Mouse (Mus musculus): ENCODE data around the gene Cers1. TPM values are rescaled to one million over a fixed set of nuclear protein-coding genes. Genes with fewer than 3 reads are reported as not detected.

The Cers1 gene
- total and polyA plus RNA-seq, 3 experiments, result 5.0 to 7.7 TPM; not detected in 1

DNA sequence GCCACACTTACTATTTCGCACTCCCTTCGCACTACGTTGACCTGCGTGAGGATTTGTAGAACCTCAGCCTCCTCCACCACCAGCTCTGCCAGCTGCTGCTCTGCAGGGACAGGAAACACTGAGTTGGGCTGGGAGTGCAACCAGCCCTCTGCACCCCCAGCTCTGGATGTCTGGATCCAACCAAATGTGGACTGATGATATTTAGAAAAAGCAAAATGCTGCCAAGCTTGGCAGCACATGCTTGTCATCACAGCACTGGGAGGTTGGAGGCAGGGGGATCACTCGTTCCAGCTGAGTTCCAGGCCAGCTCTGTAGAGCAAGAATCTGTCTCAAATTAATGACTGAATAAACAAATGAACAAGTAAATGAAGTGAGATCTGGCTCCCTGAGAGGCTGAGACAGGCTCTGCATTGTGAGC, 21.6 kb upstream of the Cers1 start:
- Histone ChIP-seq H3K9ac (ENCODE audit: control insufficient read depth, low read depth, low read length, poor library complexity, severe bottlenecking) (no peak overlapping the region), H3K27me3 (ENCODE audit: control insufficient read depth in 1 of 2, insufficient read depth in 2 of 2, low read length in 2 of 2) (no peaks in the 10 kb centered on the region), H3K4me3 (ENCODE audit: control insufficient read depth in 1 of 2, insufficient read depth in 1 of 2, low read depth in 2 of 2, low read length in 2 of 2) (no peak overlapping the region), H3K36me3 (ENCODE audit: control insufficient read depth in 1 of 2, insufficient read depth in 2 of 2, low read length in 2 of 2) (peaks cover 0 to 3% of the 10 kb centered on the region in 2 experiments; a peak in 2 of 4 replicates), H3K79me2 (ENCODE audit: control insufficient read depth, insufficient read depth, low read length, poor library complexity) (no peaks in the 10 kb centered on the region), H3K27ac (ENCODE audit: control insufficient read depth, low read depth, low read length) (no peak overlapping the region), H3K4me1 (ENCODE audit: control insufficient read depth in 1 of 2, insufficient read depth in 2 of 2, low read length in 2 of 2) (no peaks in the 10 kb centered on the region), H3K9me3 (replicated peaks; ENCODE audit: insufficient read depth, low read length) (no peaks in the 10 kb centered on the region)
- no peak for DNase-seq (ENCODE audit: low read depth, low spot score)
- TF ChIP-seq HCFC1 (IDR thresholded peaks at IDR 0.05; ENCODE audit: low read depth, low read length) (no peak), POLR2AphosphoS5 (IDR thresholded peaks at IDR 0.05; ENCODE audit: borderline replicate concordance, low read depth, low read length) (no peak), ZC3H11A (IDR thresholded peaks at IDR 0.05; ENCODE audit: low read depth, low read length) (no peak), ZNF384 (IDR thresholded peaks at IDR 0.05; ENCODE audit: low read depth, low read length) (no peak), GABPA (IDR thresholded peaks at IDR 0.05; ENCODE audit: low read depth, low read length) (no peak), E2F4 (IDR thresholded peaks at IDR 0.05; ENCODE audit: borderline replicate concordance, low read depth, low read length) (no peak), GATA1 (IDR thresholded peaks at IDR 0.05; ENCODE audit: low read depth, low read length) (no peak), TCF12 (IDR thresholded peaks at IDR 0.05; ENCODE audit: low read depth, low read length) (no peak), ETS1 (IDR thresholded peaks at IDR 0.05; ENCODE audit: low read depth, low read length) (no peak), ELF1 (IDR thresholded peaks at IDR 0.05; ENCODE audit: low read depth, low read length) (no peak), ZKSCAN1 (IDR thresholded peaks at IDR 0.05; ENCODE audit: low read depth, low read length) (no peak), SIN3A (IDR thresholded peaks at IDR 0.05; ENCODE audit: low read length) (no peak), SMC3 (IDR thresholded peaks at IDR 0.05; ENCODE audit: low read depth, low read length) (no peak), RCOR1 (IDR thresholded peaks at IDR 0.05; ENCODE audit: low read depth, low read length) (no peak), TAL1 (IDR thresholded peaks at IDR 0.05; ENCODE audit: low read length) (no peak), CHD2 (IDR thresholded peaks at IDR 0.05; ENCODE audit: low read length) (no peak)

DNA sequence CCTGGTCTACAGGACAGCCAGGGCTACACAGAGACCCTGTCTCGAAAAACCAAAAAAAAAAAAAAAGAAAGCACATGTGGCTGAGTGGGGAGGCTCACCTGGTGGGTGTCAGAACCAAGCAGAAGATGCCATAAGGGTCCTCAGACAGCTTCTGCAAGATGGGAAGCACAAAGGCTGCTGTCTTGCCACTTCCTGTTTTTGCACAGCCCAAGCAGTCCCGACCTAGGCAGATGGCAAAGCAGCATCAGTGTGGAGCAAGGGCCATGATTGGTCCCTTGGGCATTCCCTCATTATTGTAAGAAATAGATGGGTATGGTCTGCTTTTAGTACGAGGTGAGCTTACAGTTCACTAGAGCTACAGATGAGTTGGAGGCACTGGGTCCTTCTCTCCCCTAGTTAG, 14.7 kb upstream of the Cers1 start:
- Histone ChIP-seq H3K4me3 (ENCODE audit: control insufficient read depth in 1 of 2, insufficient read depth in 1 of 2, low read depth in 2 of 2, low read length in 2 of 2) (no peak overlapping the region; a peak in 1 of 4 replicates), H3K27me3 (ENCODE audit: control insufficient read depth in 1 of 2, insufficient read depth in 2 of 2, low read length in 2 of 2) (no peaks in the 10 kb centered on the region), H3K9ac (ENCODE audit: control insufficient read depth, low read depth, low read length, poor library complexity, severe bottlenecking) (no peak overlapping the region), H3K9me3 (replicated peaks; ENCODE audit: insufficient read depth, low read length) (no peaks in the 10 kb centered on the region), H3K27ac (ENCODE audit: control insufficient read depth, low read depth, low read length) (no peak overlapping the region), H3K36me3 (ENCODE audit: control insufficient read depth in 1 of 2, insufficient read depth in 2 of 2, low read length in 2 of 2) (peaks cover 3 to 6% of the 10 kb centered on the region in 2 experiments), H3K79me2 (ENCODE audit: control insufficient read depth, insufficient read depth, low read length, poor library complexity) (peaks cover 34% of the 10 kb centered on the region), H3K4me1 (ENCODE audit: control insufficient read depth in 1 of 2, insufficient read depth in 2 of 2, low read length in 2 of 2) (peaks cover 4 to 12% of the 10 kb centered on the region in 2 experiments)
- TF ChIP-seq TCF12 (IDR thresholded peaks at IDR 0.05; ENCODE audit: low read depth, low read length), result no peak
- TF ChIP-seq MXI1 (IDR thresholded peaks at IDR 0.05; ENCODE audit: low read depth, low read length), result 0 out of 2 replicates have a peak, but pooled peaks have one; percentile 36
- peak; percentile 56; the same call in 1 of the 2 replicates for TF ChIP-seq ELF1 (IDR thresholded peaks at IDR 0.05; ENCODE audit: low read depth, low read length)
- TF ChIP-seq JUND (IDR thresholded peaks at IDR 0.05; ENCODE audit: low read depth, low read length), result no peak
- peak; percentile 66 for DNase-seq (ENCODE audit: low read depth, low spot score)

Data from MEL (cell line).